ENCODE assay signal across 11 mouse cellular contexts in genomic region chr12:71346071-71346470, GRCm38 (mm10). TPM values are rescaled to one million over a fixed set of nuclear protein-coding genes. Genes with fewer than 3 reads are reported as not detected.
DNase-seq lines count a peak whose midpoint lies in the region; ATAC-seq lines count a peak whose summit lies in the region.
"Had no signal": no experiment of that assay in that cellular context is flagged by ENCODE, and none has a peak within 500 bp of the region (broad histone marks: within the 10 kb centered on the region; RNA-seq: fewer than 3 reads in every experiment).

No protein-coding gene starts in this region.

- no peaks in the 10 kb centered on the region for H3K27me3 ChIP-seq in lung, embryonic 15.5 days
- no peaks in the 10 kb centered on the region for H3K27me3 ChIP-seq in intestine, embryonic 15.5 days (replicated peaks)

- H3K4me3 ChIP-seq in lung, embryonic 15.5 days: no peak overlapping the region
- no peak overlapping the region for H3K4me3 ChIP-seq in intestine, embryonic 15.5 days (replicated peaks)

- no peaks in the 10 kb centered on the region for H3K36me3 ChIP-seq in lung, embryonic 15.5 days
- H3K36me3 ChIP-seq in intestine, embryonic 15.5 days: no peaks in the 10 kb centered on the region

- H3K9me3 ChIP-seq in lung, embryonic 15.5 days: no peaks in the 10 kb centered on the region
- no peaks in the 10 kb centered on the region for H3K9me3 ChIP-seq in intestine, embryonic 15.5 days

- peaks cover 21% of the 10 kb centered on the region for H3K4me1 ChIP-seq in lung, embryonic 15.5 days
- peaks cover 7% of the 10 kb centered on the region for H3K4me1 ChIP-seq in intestine, embryonic 15.5 days (replicated peaks)

- peak overlapping the region; percentile 35 for H3K27ac ChIP-seq in lung, embryonic 15.5 days
- H3K27ac ChIP-seq in intestine, embryonic 15.5 days: peak overlapping the region; percentile 69
- H3K27ac ChIP-seq: macrophage had no signal

- peak overlapping the region; percentile 26; the same call in 1 of the 2 replicates for H3K4me2 ChIP-seq in lung, embryonic 15.5 days
- 0 out of 2 replicates have a peak overlapping the region, but pooled peaks have one; percentile 3 for H3K4me2 ChIP-seq in intestine, embryonic 15.5 days (replicated peaks)

- no peak for DNase-seq in lung, postnatal 10 days
- peak; percentile 39 to 55 for DNase-seq in kidney, postnatal 25 days
- DNase-seq in yolk sac, embryonic 10.5 days (ENCODE audit: low spot score): peak; percentile 48
- DNase-seq in frontal cortex, adult 2 months (ENCODE audit: extremely low spot score in 1 of 2, low spot score in 1 of 2): no peak
- no peak for DNase-seq in adrenal gland, adult 2 months
- DNase-seq: cerebellum, adult 9-10 months; heart, postnatal 14 days; thymus, postnatal 36 days had no signal

- WGBS in lung, embryonic 15.5 days: 10% methylated on average over 5 of the region's 5 CpGs
- WGBS in intestine, embryonic 15.5 days: 26% methylated on average over 5 of the region's 5 CpGs

- ATAC-seq in lung, embryonic 15.5 days (ENCODE audit: borderline replicate concordance, extremely low read depth, low FRiP score, low TSS enrichment): no peak
- peak; percentile 45; the same call in 1 of the 2 replicates for ATAC-seq in intestine, embryonic 15.5 days

- no peak overlapping the region for H3K9ac ChIP-seq in lung, embryonic 15.5 days
- H3K9ac ChIP-seq in intestine, embryonic 15.5 days: no peak overlapping the region

RNA-seq across cellular contexts. Expression of gene Dact1, which starts 36.4 kb away (rescaled TPM):
- polyA plus RNA-seq in lung, embryonic 15.5 days (2015; fragmentation: Nextera tagmentation; extraction: Ambion mirVana): 9.6 and 10.2 TPM in 2 replicates
- polyA plus RNA-seq in intestine, embryonic 15.5 days (2015; fragmentation: Nextera tagmentation; extraction: Ambion mirVana): 12.7 and 14.6 TPM in 2 replicates
- polyA plus RNA-seq in frontal cortex, adult 2 months (2012; rRNA removed): 9.2 and 9.8 TPM in 2 replicates
- 10 to 100 TPM; 13.7 to 19.6 TPM for total RNA-seq in adrenal gland, adult 2 months (2021)
- polyA plus RNA-seq in adrenal gland, adult 2 months (2012; rRNA removed): 8.4 and 8.9 TPM in 2 replicates
- polyA plus RNA-seq: macrophage had no signal

Comparison
In these comparisons a context has a peak if more than half of its experiments do, and no peak if none do; other contexts are left out.
1. DNase-seq: peak in kidney, postnatal 25 days (2 of 2) and yolk sac, embryonic 10.5 days (single experiment); none in lung, postnatal 10 days (single experiment), frontal cortex, adult 2 months (0 of 2) and adrenal gland, adult 2 months (single experiment).